Mouse (Mus musculus): ENCODE measurements around the gene Chmp4b.

GRCm38 (mm10) chr2:154723473-154723872, 72.0 kb downstream of the Chmp4b start:
- no peak for TF ChIP-seq EP300 (IDR thresholded peaks at IDR 0.05; ENCODE audit: low read depth)
- no peak for TF ChIP-seq CTCF (IDR thresholded peaks at IDR 0.05; ENCODE audit: low read depth)

Measured in heart, postnatal 0 days (tissue).